Mouse (Mus musculus): ENCODE measurements around the gene Szt2. TPM values are rescaled to one million over a fixed set of nuclear protein-coding genes. Genes with fewer than 3 reads are reported as not detected.

Gene Szt2
- polyA plus RNA-seq, 1 experiment from 2014 or later: 7.6 TPM

DNA sequence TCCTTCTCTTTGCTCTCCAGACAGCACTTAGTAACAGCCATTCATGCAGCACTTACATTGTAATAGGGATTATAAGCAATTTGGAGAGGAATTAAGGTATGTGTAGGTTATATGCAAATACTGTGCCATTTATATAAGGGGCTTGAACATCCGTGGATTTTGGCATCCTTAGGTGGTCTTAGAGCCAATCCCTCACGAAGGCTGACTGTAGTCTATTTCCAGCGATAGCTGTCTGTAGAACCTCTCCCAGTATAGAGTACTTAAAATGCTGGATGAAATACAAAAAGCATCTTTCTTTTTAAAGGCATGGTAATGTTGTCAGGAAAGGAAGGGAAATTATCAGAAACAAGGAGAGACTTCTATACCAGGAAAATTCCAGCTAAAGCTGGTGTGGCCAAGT is 67.6 kb downstream of the Szt2 start:
- no peak overlapping the region for H3K27ac ChIP-seq (ENCODE audit: low read depth, low read length)
- no peak overlapping the region for H3K4me3 ChIP-seq (ENCODE audit: low read depth, low read length)
- H3K9ac ChIP-seq (ENCODE audit: low read depth, low read length): no peak overlapping the region
- WGBS (ENCODE audit: insufficient replicate concordance): 75% methylated on average over 3 of the region's 3 CpGs
- no peaks in the 10 kb centered on the region for H3K27me3 ChIP-seq (ENCODE audit: control insufficient read depth, insufficient read depth, low read length)
- no peak for ATAC-seq (replicated peaks; ENCODE audit: insufficient number of reproducible peaks, low FRiP score, low TSS enrichment)
- H3K4me2 ChIP-seq: no peak overlapping the region
- H3K4me1 ChIP-seq (ENCODE audit: control insufficient read depth, insufficient read depth, low read length): no peaks in the 10 kb centered on the region
- H3K9me3 ChIP-seq (replicated peaks; ENCODE audit: control insufficient read depth, low read length): no peaks in the 10 kb centered on the region
- no peaks in the 10 kb centered on the region for H3K36me3 ChIP-seq (ENCODE audit: control insufficient read depth, insufficient read depth, low read length)

DNA sequence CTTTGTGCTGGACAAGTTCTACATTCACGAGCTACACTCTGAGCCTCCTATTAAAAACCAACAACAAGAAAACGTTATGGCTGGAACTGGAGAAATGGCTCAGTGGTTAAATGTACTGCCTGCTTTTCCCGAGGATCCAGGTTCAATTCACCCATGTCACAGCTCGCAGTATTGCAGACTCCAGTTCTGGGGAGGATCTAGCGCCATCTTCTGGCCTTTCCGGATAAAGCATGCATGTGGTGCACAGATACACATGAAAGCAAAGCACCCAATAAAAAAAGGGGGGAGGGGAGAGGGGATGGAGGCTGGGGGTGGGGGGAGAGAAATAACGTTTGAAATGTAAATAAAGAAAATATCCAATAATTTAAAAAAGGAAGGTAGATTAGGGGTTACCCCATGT is 72.4 kb downstream of the Szt2 start:
- no peaks in the 10 kb centered on the region for H3K36me3 ChIP-seq (ENCODE audit: control insufficient read depth, insufficient read depth, low read length)
- H3K27ac ChIP-seq (ENCODE audit: low read depth, low read length): no peak overlapping the region
- WGBS (ENCODE audit: insufficient replicate concordance): 19% methylated on average over 7 of the region's 7 CpGs
- H3K27me3 ChIP-seq (ENCODE audit: control insufficient read depth, insufficient read depth, low read length): no peaks in the 10 kb centered on the region
- no peaks in the 10 kb centered on the region for H3K9me3 ChIP-seq (replicated peaks; ENCODE audit: control insufficient read depth, low read length)
- H3K4me3 ChIP-seq (ENCODE audit: low read depth, low read length): no peak overlapping the region
- no peaks in the 10 kb centered on the region for H3K4me1 ChIP-seq (ENCODE audit: control insufficient read depth, insufficient read depth, low read length)
- no peak overlapping the region for H3K9ac ChIP-seq (ENCODE audit: low read depth, low read length)
- no peak for ATAC-seq (replicated peaks; ENCODE audit: insufficient number of reproducible peaks, low FRiP score, low TSS enrichment)
- H3K4me2 ChIP-seq: no peak overlapping the region

DNA sequence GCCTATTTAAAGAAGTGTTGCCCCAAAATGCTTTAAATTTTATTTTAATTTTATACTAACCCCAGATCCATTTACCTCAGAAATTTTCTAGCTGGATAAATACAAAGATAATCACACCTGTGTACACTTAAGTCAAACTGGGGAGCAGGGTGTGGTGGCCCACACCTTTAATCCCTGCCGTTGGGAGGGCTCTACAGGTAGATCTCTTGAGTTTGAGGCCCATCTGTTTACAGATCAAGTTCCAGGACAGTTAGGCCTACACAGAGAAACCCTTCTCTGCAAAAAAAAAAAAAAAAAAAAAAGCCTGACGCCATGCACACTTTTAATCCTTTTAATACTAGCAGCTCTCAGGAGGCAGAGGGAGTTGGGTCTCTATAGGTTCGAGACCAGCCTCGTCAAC is 73.1 kb downstream of the Szt2 start:
- no peak overlapping the region for H3K27ac ChIP-seq (ENCODE audit: low read depth, low read length)
- no peaks in the 10 kb centered on the region for H3K9me3 ChIP-seq (replicated peaks; ENCODE audit: control insufficient read depth, low read length)
- no peaks in the 10 kb centered on the region for H3K27me3 ChIP-seq (ENCODE audit: control insufficient read depth, insufficient read depth, low read length)
- H3K36me3 ChIP-seq (ENCODE audit: control insufficient read depth, insufficient read depth, low read length): no peaks in the 10 kb centered on the region
- no peak for ATAC-seq (replicated peaks; ENCODE audit: insufficient number of reproducible peaks, low FRiP score, low TSS enrichment)
- WGBS (ENCODE audit: insufficient replicate concordance): 75% methylated on average over 4 of the region's 4 CpGs
- no peak overlapping the region for H3K4me2 ChIP-seq
- H3K4me3 ChIP-seq (ENCODE audit: low read depth, low read length): no peak overlapping the region
- no peak overlapping the region for H3K9ac ChIP-seq (ENCODE audit: low read depth, low read length)
- no peaks in the 10 kb centered on the region for H3K4me1 ChIP-seq (ENCODE audit: control insufficient read depth, insufficient read depth, low read length)

DNA sequence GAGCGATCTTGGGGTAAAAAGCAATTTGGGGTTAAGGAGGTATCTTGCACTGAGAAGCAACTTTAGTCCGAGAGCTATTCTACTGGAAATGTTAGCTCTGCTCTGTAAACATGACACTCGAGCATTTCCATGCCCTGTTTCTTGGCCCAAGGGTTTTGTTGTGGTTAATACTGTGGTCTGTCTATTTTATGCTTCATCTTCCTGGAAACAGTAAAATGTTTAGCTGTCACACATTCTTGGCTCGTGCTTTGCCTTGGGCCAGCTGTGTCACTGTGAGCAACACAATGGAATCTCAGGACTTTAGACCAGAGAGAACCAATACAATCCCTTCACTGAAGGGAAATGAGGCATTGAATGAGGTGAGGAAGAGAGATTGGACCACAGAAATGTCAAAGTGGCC is 77.3 kb downstream of the Szt2 start:
- no peak overlapping the region for H3K27ac ChIP-seq (ENCODE audit: low read depth, low read length)
- WGBS (ENCODE audit: insufficient replicate concordance): 65% methylated on average over 4 of the region's 4 CpGs
- no peaks in the 10 kb centered on the region for H3K36me3 ChIP-seq (ENCODE audit: control insufficient read depth, insufficient read depth, low read length)
- no peaks in the 10 kb centered on the region for H3K27me3 ChIP-seq (ENCODE audit: control insufficient read depth, insufficient read depth, low read length)
- H3K4me2 ChIP-seq: no peak overlapping the region
- H3K4me1 ChIP-seq (ENCODE audit: control insufficient read depth, insufficient read depth, low read length): no peaks in the 10 kb centered on the region
- no peak overlapping the region for H3K4me3 ChIP-seq (ENCODE audit: low read depth, low read length)
- H3K9me3 ChIP-seq (replicated peaks; ENCODE audit: control insufficient read depth, low read length): no peaks in the 10 kb centered on the region
- no peak overlapping the region for H3K9ac ChIP-seq (ENCODE audit: low read depth, low read length)
- no peak for ATAC-seq (replicated peaks; ENCODE audit: insufficient number of reproducible peaks, low FRiP score, low TSS enrichment)

DNA sequence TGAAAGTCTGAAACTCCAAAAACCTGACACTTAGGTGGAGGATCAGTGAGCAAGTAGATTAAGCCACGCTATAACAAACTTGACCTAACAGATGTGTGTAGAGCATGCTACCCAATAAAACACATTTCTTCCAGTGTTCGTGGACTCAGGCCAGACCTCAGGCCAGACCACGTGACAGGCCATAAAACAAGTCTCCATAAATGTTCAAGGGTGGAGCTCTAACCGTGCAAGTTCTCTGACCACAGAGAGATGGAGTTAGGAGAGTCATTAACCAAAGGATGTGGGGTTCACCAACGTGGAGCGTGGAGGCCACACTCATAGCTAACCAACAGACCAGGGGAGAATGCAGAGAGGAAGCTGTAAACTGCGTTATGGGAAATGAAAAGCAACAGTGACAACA is 82.6 kb downstream of the Szt2 start:
- no peaks in the 10 kb centered on the region for H3K9me3 ChIP-seq (replicated peaks; ENCODE audit: control insufficient read depth, low read length)
- no peaks in the 10 kb centered on the region for H3K36me3 ChIP-seq (ENCODE audit: control insufficient read depth, insufficient read depth, low read length)
- H3K27ac ChIP-seq (ENCODE audit: low read depth, low read length): no peak overlapping the region
- H3K9ac ChIP-seq (ENCODE audit: low read depth, low read length): no peak overlapping the region
- H3K4me1 ChIP-seq (ENCODE audit: control insufficient read depth, insufficient read depth, low read length): no peaks in the 10 kb centered on the region
- no peaks in the 10 kb centered on the region for H3K27me3 ChIP-seq (ENCODE audit: control insufficient read depth, insufficient read depth, low read length)
- 70% methylated on average over 7 of the region's 7 CpGs for WGBS (ENCODE audit: insufficient replicate concordance)
- no peak overlapping the region for H3K4me3 ChIP-seq (ENCODE audit: low read depth, low read length)
- ATAC-seq (replicated peaks; ENCODE audit: insufficient number of reproducible peaks, low FRiP score, low TSS enrichment): no peak
- H3K4me2 ChIP-seq: no peak overlapping the region

DNA sequence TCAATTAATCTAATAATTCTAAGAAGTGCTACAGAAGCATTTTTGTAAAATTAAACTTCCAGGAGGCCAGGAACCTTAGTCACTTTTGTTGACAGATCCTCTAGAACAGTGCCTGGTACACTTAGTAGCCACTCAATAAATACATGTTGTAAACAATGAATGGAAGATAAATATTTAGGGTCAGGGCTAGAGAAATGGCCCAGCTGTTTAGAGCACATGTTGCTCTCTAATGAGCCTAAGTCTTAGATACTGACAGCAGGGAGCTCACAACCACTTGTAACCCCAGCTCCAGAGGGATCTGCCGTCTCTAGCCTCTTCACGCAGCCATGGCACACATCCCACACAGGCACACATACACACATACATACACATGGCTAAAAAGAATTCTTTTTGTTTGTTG is 88.4 kb downstream of the Szt2 start:
- 77% methylated on average over 2 of the region's 2 CpGs for WGBS (ENCODE audit: insufficient replicate concordance)
- H3K9ac ChIP-seq (ENCODE audit: low read depth, low read length): no peak overlapping the region
- no peaks in the 10 kb centered on the region for H3K36me3 ChIP-seq (ENCODE audit: control insufficient read depth, insufficient read depth, low read length)

DNA sequence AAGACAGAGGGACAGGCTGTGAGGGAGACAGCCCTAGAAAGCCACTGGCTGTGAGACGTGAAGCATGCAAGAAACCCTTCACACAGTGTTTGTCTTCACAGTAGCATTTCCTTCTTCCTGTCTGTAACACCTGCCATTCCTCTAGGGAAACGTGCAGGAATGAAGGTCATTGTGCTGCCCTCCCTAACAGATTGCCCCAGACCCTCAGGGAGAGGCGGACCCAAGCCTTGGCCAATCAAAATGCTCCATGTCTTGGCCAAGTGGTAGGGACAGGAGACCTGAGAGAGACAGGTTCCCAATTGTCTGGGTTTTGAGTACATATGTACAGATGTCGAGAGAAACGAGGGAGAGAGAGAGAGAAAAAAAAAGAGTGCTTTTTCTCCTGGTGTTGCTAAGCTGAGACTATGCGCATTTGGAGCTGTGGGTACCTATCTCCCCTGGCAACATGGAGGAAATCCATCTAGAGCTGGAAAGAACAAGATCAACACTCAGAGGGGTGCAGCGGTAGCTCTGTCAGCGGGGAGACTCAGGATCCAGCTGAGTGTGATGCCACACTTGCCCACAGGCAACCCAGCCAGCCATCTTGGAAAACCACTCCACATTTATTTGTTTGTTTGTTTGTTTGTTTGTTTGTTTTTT is 89.2 kb downstream of the Szt2 start:
- H3K27me3 ChIP-seq (ENCODE audit: control insufficient read depth, insufficient read depth, low read length): no peaks in the 10 kb centered on the region
- no peaks in the 10 kb centered on the region for H3K36me3 ChIP-seq (ENCODE audit: control insufficient read depth, insufficient read depth, low read length)
- H3K9ac ChIP-seq (ENCODE audit: low read depth, low read length): no peak overlapping the region
- no peak overlapping the region for H3K4me3 ChIP-seq (ENCODE audit: low read depth, low read length)
- H3K27ac ChIP-seq (ENCODE audit: low read depth, low read length): no peak overlapping the region
- H3K9me3 ChIP-seq (replicated peaks; ENCODE audit: control insufficient read depth, low read length): no peaks in the 10 kb centered on the region
- peak overlapping the region; percentile 5; the same call in 1 of the 2 replicates for H3K4me2 ChIP-seq
- H3K4me1 ChIP-seq (ENCODE audit: control insufficient read depth, insufficient read depth, low read length): peaks cover 6% of the 10 kb centered on the region
- ATAC-seq (replicated peaks; ENCODE audit: insufficient number of reproducible peaks, low FRiP score, low TSS enrichment): no peak
- 33% methylated on average over 8 of the region's 8 CpGs for WGBS (ENCODE audit: insufficient replicate concordance)

More for the DNA sequence above, 88.4 kb downstream of the Szt2 start:
- H3K27me3 ChIP-seq (ENCODE audit: control insufficient read depth, insufficient read depth, low read length): no peaks in the 10 kb centered on the region
- H3K9me3 ChIP-seq (replicated peaks; ENCODE audit: control insufficient read depth, low read length): no peaks in the 10 kb centered on the region
- ATAC-seq (replicated peaks; ENCODE audit: insufficient number of reproducible peaks, low FRiP score, low TSS enrichment): no peak
- no peak overlapping the region for H3K4me3 ChIP-seq (ENCODE audit: low read depth, low read length)
- H3K4me2 ChIP-seq: no peak overlapping the region
- H3K4me1 ChIP-seq (ENCODE audit: control insufficient read depth, insufficient read depth, low read length): peaks cover 3% of the 10 kb centered on the region
- H3K27ac ChIP-seq (ENCODE audit: low read depth, low read length): no peak overlapping the region

DNA sequence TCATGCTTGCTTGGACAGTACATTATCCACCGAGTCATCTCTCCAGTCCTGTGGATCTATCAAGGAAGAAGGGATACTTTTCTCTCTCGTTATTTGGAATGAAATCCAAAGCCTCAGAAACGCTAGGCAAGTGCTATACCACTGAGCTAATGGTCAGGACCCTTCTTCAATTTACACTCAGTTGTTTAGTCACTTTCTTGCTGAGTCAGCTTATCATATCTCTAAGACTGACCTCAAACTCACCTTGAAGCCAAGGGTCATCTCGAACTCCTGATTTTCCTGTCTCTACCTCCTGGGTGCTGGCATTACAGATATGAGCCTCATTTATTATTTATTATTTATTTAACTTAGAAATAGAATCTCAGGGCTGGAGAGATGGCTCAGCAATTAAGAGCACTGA is 92.4 kb downstream of the Szt2 start:
- Histone ChIP-seq H3K27me3 (ENCODE audit: control insufficient read depth, insufficient read depth, low read length) (no peaks in the 10 kb centered on the region), H3K4me2 (no peak overlapping the region), H3K36me3 (ENCODE audit: control insufficient read depth, insufficient read depth, low read length) (no peaks in the 10 kb centered on the region), H3K27ac (ENCODE audit: low read depth, low read length) (no peak overlapping the region), H3K9ac (ENCODE audit: low read depth, low read length) (no peak overlapping the region), H3K4me1 (ENCODE audit: control insufficient read depth, insufficient read depth, low read length) (peaks cover 6% of the 10 kb centered on the region), H3K9me3 (replicated peaks; ENCODE audit: control insufficient read depth, low read length) (no peaks in the 10 kb centered on the region), H3K4me3 (ENCODE audit: low read depth, low read length) (no peak overlapping the region)
- 76% methylated on average over 4 of the region's 4 CpGs for WGBS (ENCODE audit: insufficient replicate concordance)
- no peak for ATAC-seq (replicated peaks; ENCODE audit: insufficient number of reproducible peaks, low FRiP score, low TSS enrichment)

DNA sequence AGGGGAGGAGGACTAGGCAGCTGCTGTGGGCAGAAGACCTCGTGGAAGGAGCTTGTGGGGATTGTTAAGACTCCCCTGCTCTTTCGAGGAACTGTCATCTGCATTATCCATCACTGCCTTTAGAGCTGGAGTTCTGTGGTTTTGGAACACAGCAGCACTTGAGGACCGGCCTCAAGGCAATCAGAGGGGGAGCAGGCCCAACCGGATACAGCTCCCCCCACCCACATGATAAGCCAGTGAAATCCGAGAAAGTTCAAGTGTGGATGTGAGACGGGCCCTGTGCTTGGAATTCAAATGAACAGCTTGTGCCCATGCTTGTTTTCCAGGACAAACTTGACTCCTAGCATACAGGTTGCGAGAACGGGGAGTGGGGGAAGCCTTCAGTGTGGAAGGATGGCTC is 93.8 kb downstream of the Szt2 start:
- 23% methylated on average over 8 of the region's 8 CpGs for WGBS (ENCODE audit: insufficient replicate concordance)
- ATAC-seq (replicated peaks; ENCODE audit: insufficient number of reproducible peaks, low FRiP score, low TSS enrichment): no peak
- Histone ChIP-seq H3K4me2 (no peak overlapping the region), H3K4me3 (ENCODE audit: low read depth, low read length) (no peak overlapping the region), H3K9me3 (replicated peaks; ENCODE audit: control insufficient read depth, low read length) (no peaks in the 10 kb centered on the region), H3K27me3 (ENCODE audit: control insufficient read depth, insufficient read depth, low read length) (no peaks in the 10 kb centered on the region), H3K27ac (ENCODE audit: low read depth, low read length) (no peak overlapping the region), H3K9ac (ENCODE audit: low read depth, low read length) (no peak overlapping the region), H3K36me3 (ENCODE audit: control insufficient read depth, insufficient read depth, low read length) (no peaks in the 10 kb centered on the region), H3K4me1 (ENCODE audit: control insufficient read depth, insufficient read depth, low read length) (peaks cover 6% of the 10 kb centered on the region)

Data from heart, embryonic 11.5 days (tissue).